In genomic region chr17:67706372-67706771, GRCm38 (mm10) we compare ENCODE assay signal across 15 mouse cellular contexts. TPM values are rescaled to one million over a fixed set of nuclear protein-coding genes. Genes with fewer than 3 reads are reported as not detected.
"Had no signal": no experiment of that assay in that cellular context is flagged by ENCODE, and none has a peak within 500 bp of the region (broad histone marks: within the 10 kb centered on the region; RNA-seq: fewer than 3 reads in every experiment).

No protein-coding gene starts in this region.

- H3K4me2 ChIP-seq: limb, embryonic 13.5 days; midbrain, embryonic 13.5 days had no signal

- H3K4me3 ChIP-seq: layer of hippocampus, adult 2 months; limb, embryonic 13.5 days; midbrain, embryonic 13.5 days had no signal

- H3K27ac ChIP-seq: layer of hippocampus, adult 2 months; limb, embryonic 13.5 days; liver, embryonic 14.5 days; midbrain, embryonic 13.5 days had no signal

- H3K36me3 ChIP-seq: limb, embryonic 13.5 days; midbrain, embryonic 13.5 days had no signal

- H3K9me3 ChIP-seq: limb, embryonic 13.5 days; midbrain, embryonic 13.5 days had no signal

- H3K9ac ChIP-seq: limb, embryonic 13.5 days; liver, embryonic 14.5 days; midbrain, embryonic 13.5 days had no signal

- ATAC-seq: intestine, postnatal 0 days; midbrain, embryonic 13.5 days had no signal

- H3K27me3 ChIP-seq: limb, embryonic 13.5 days; midbrain, embryonic 13.5 days had no signal

- DNase-seq: kidney, adult 9 months; kidney, postnatal 10 days; kidney, postnatal 4 days; left cerebral cortex, postnatal 4 days; lung, adult 18-20 months; lung, postnatal 36 days; right cerebral cortex, postnatal 4 days; spleen, adult 18-20 months; thymus, postnatal 4 days had no signal

RNA-seq across cellular contexts. Expression of gene Lama1, which starts 9.3 kb away (rescaled TPM):
- total RNA-seq: megakaryocyte progenitor cell, adult 5-6 weeks had no signal
